Mouse (Mus musculus) B cell, adult 67 days (primary cell): ENCODE measurements around the gene Gm3646. TPM values are rescaled to one million over a fixed set of nuclear protein-coding genes. Genes with fewer than 3 reads are reported as not detected.

Experiments used
- total RNA-seq, 2 experiments: library from RNA; stranded (reverse); gene quantifications; 4 replicates each; pipeline ENCODE4 v1.2.4; 2023

Gene Gm3646
- total RNA-seq, result not detected

GRCm38 (mm10) chr1:39805243-39805979, at the start of gene Gm3646:
Gm3646 (minus strand) TSS chr1:39805332.

Other genes with a start within 250 kb of the Gm3646 start
- 10 to 100 TPM; 13.7 to 15.3 TPM for gene Rnf149, start 227.9 kb downstream of the Gm3646 start, total RNA-seq
- not detected for gene Creg2, start 153.9 kb downstream of the Gm3646 start, total RNA-seq
- gene Rfx8, start 84.3 kb downstream of the Gm3646 start, total RNA-seq, result not detected
- 100 to 1,000 TPM; 219 to 232 TPM for gene Map4k4, start 95.6 kb upstream of the Gm3646 start, total RNA-seq